Mouse (Mus musculus): ENCODE measurements at regions not wholly inside any gene's neighbourhood (a gene's known extent, or its start where the extent isn't known, plus 50 kb on each side); places are given as distances from the start of the nearest gene placed in this dataset.

DNA sequence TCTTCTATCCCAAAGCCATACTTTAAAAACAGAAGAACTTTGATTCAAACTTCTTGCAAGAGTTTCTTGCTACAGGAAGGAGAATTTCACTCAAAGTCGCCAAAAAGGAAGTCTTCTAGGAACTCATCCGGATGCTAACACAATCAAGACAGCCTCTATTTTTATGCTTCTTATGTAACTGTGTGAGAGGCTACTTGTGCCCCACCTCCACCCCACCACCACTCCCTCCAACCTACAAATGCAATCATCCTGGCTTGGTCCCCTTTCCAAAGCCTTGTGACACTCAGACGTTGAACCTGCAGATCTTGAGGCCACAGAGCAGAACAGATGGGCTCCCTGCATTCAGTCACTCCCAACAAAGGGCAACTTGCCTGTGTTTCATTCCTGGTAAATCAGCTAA lies 77.1 kb upstream of the Gm47985 start:
- WGBS: 54% methylated on average over 3 of the region's 3 CpGs
- no peaks in the 10 kb centered on the region for H3K36me3 ChIP-seq
- no peak overlapping the region for H3K9ac ChIP-seq
- H3K4me1 ChIP-seq: no peaks in the 10 kb centered on the region
- no peak overlapping the region for H3K27ac ChIP-seq
- H3K4me2 ChIP-seq: no peak overlapping the region
- H3K27me3 ChIP-seq: no peaks in the 10 kb centered on the region
- no peaks in the 10 kb centered on the region for H3K9me3 ChIP-seq
- no peak overlapping the region for H3K4me3 ChIP-seq
- ATAC-seq (ENCODE audit: borderline replicate concordance, extremely low read depth, low FRiP score, low TSS enrichment): no peak

DNA sequence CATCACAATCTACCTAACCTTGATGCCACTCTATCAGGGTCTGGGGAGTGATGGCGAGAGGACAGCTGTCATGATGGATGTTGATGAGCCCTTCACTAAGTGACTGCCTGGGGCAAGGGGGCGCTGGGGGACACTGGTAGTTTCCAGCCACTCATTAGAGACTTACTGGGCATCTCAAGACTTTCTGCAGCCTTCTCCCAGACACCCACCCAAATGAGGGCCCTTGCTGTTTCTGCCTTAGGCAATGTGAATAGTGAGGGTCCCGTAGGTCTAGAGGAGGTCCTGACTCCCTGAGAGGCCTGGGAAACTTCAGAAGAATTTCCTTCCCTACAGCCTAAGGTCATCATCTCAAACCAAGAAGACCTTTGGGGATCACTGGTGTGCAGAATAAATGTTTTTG lies 74.9 kb upstream of the Gm47985 start:
- no peaks in the 10 kb centered on the region for H3K9me3 ChIP-seq
- ATAC-seq (ENCODE audit: borderline replicate concordance, extremely low read depth, low FRiP score, low TSS enrichment): no peak
- WGBS: 58% methylated on average over 3 of the region's 3 CpGs
- no peaks in the 10 kb centered on the region for H3K36me3 ChIP-seq
- H3K9ac ChIP-seq: no peak overlapping the region
- H3K4me3 ChIP-seq: no peak overlapping the region
- H3K27ac ChIP-seq: no peak overlapping the region
- H3K4me2 ChIP-seq: no peak overlapping the region
- H3K4me1 ChIP-seq: no peaks in the 10 kb centered on the region
- H3K27me3 ChIP-seq: no peaks in the 10 kb centered on the region

DNA sequence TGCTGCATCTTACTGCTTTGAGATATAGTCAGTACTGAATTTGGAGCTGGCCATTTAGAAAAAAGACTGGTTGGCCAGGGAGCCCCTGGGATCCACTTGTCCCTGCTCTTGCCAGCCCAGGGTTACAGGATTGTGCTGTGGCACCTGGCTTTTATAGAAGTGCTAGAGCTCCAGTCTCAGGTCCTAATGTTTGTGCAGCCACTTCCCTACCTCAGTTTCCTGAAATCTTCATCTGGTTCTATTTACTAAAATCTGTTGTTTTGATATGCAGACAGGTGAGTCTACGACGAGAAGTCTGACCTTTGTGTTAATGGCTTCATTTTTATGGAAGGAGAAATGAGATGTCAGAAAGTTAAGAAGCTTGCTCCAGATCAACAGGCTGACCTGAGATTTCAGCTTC lies 73.0 kb upstream of the Gm47985 start:
- no peak for ATAC-seq (ENCODE audit: borderline replicate concordance, extremely low read depth, low FRiP score, low TSS enrichment)
- no peaks in the 10 kb centered on the region for H3K9me3 ChIP-seq
- no peaks in the 10 kb centered on the region for H3K27me3 ChIP-seq
- no peaks in the 10 kb centered on the region for H3K36me3 ChIP-seq
- H3K4me2 ChIP-seq: no peak overlapping the region
- no peak overlapping the region for H3K27ac ChIP-seq
- no peak overlapping the region for H3K9ac ChIP-seq
- 0 out of 2 replicates have a peak, but pooled peaks cover 4% of the 10 kb centered on the region for H3K4me1 ChIP-seq
- 69% methylated on average over 2 of the region's 2 CpGs for WGBS
- H3K4me3 ChIP-seq: no peak overlapping the region

DNA sequence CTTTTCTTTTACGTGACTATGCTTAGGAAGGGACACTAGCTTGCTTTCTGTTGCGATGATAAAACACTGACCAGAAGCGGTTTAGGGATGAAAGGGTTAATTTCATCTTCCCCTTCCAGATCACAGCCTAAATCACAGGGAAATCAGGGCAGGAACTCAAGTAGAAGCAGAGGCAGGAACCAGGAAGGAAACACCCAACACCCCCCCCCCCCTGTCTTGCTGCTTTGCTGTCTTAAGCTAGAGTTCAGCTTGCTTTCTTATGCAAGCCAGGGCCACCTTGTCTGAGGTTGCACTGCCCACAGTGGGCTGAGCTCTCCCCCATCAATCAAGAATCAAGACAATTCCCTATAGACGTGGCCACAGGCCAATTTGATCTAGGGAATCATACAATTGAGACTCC lies 71.9 kb upstream of the Gm47985 start:
- WGBS: 68% methylated on average over 4 of the region's 4 CpGs

DNA sequence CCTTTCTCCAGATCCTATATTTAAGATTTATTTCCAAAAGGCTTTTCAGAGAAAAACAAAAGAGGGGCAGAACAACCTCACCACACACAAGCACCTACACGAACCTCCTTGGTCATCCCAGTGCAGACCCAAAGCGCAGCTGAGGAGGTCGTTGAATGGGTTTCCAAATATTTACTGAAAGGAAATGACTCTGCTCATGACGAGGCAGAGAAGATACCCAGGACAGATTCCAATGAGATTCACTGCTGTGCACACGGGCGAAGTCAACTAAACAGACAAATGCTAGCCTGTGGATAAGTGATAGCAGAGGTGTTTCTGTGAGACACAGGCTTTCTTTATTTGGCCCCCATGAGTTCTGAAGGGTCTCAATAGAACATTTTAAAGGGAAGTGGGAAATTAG lies 70.7 kb upstream of the Gm47985 start:
- WGBS: 16% methylated on average over 6 of the region's 6 CpGs
- no peaks in the 10 kb centered on the region for H3K27me3 ChIP-seq
- no peaks in the 10 kb centered on the region for H3K36me3 ChIP-seq
- H3K4me1 ChIP-seq: 0 out of 2 replicates have a peak, but pooled peaks cover 4% of the 10 kb centered on the region
- no peak overlapping the region for H3K27ac ChIP-seq
- H3K4me3 ChIP-seq: no peak overlapping the region
- H3K9me3 ChIP-seq: no peaks in the 10 kb centered on the region
- no peak overlapping the region for H3K9ac ChIP-seq
- ATAC-seq (ENCODE audit: borderline replicate concordance, extremely low read depth, low FRiP score, low TSS enrichment): no peak
- no peak overlapping the region for H3K4me2 ChIP-seq

More for the DNA sequence above, 71.9 kb upstream of the Gm47985 start:
- H3K4me2 ChIP-seq: no peak overlapping the region
- H3K9ac ChIP-seq: no peak overlapping the region
- no peak overlapping the region for H3K27ac ChIP-seq
- no peaks in the 10 kb centered on the region for H3K36me3 ChIP-seq
- no peaks in the 10 kb centered on the region for H3K27me3 ChIP-seq
- no peaks in the 10 kb centered on the region for H3K9me3 ChIP-seq
- no peak overlapping the region for H3K4me3 ChIP-seq
- 0 out of 2 replicates have a peak, but pooled peaks cover 4% of the 10 kb centered on the region for H3K4me1 ChIP-seq
- ATAC-seq (ENCODE audit: borderline replicate concordance, extremely low read depth, low FRiP score, low TSS enrichment): no peak

DNA sequence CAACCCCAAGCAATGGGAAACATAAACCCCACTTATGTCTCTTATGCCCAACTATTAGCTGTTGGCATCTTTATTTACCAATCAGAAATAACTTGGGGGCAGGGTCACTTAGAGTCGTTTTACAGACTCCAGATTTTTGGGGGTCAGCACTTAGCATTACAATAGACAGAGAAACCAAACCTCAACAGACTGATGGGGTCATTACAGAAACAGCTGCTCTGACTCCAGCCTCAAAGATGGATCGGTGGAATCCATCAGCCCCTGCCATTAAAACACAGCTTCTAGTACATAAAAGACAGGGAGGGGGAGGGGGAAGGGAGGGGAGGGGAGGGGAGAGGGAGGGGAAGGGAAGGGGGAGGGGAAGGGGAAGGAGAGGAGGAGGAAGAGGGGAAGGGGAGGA lies 69.9 kb upstream of the Gm47985 start:
- 30% methylated on average over 2 of the region's 2 CpGs for WGBS
- H3K9me3 ChIP-seq: no peaks in the 10 kb centered on the region
- no peaks in the 10 kb centered on the region for H3K27me3 ChIP-seq
- H3K4me1 ChIP-seq: 0 out of 2 replicates have a peak, but pooled peaks cover 4% of the 10 kb centered on the region
- no peak overlapping the region for H3K4me3 ChIP-seq
- no peak overlapping the region for H3K27ac ChIP-seq
- no peak overlapping the region for H3K4me2 ChIP-seq
- H3K9ac ChIP-seq: no peak overlapping the region
- ATAC-seq (ENCODE audit: borderline replicate concordance, extremely low read depth, low FRiP score, low TSS enrichment): no peak
- no peaks in the 10 kb centered on the region for H3K36me3 ChIP-seq

DNA sequence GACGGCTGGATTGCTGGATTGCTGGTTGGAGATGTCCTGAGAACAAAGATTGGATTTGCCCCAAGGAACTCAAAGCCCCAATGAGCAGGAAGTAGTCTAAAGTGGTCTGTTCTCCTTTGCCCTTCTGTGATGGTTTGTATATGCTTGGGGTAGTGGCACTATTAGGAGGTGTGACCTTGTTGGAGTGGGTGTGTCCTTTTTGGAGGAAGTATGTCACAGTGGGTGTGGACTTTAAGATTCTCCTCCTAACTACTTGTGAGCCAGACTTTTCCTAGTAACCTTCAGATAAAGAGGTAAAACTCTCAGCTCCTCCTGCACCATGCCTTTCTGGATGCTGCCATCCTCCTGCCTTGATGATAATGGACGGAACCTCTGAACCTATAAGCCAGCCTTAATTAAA lies 69.1 kb upstream of the Gm47985 start:
- no peak overlapping the region for H3K4me2 ChIP-seq
- H3K27me3 ChIP-seq: no peaks in the 10 kb centered on the region
- no peak overlapping the region for H3K4me3 ChIP-seq
- no peak overlapping the region for H3K27ac ChIP-seq
- no peaks in the 10 kb centered on the region for H3K9me3 ChIP-seq
- H3K36me3 ChIP-seq: no peaks in the 10 kb centered on the region
- 67% methylated on average over 2 of the region's 2 CpGs for WGBS
- H3K9ac ChIP-seq: no peak overlapping the region
- H3K4me1 ChIP-seq: 0 out of 2 replicates have a peak, but pooled peaks cover 4% of the 10 kb centered on the region
- no peak for ATAC-seq (ENCODE audit: borderline replicate concordance, extremely low read depth, low FRiP score, low TSS enrichment)

DNA sequence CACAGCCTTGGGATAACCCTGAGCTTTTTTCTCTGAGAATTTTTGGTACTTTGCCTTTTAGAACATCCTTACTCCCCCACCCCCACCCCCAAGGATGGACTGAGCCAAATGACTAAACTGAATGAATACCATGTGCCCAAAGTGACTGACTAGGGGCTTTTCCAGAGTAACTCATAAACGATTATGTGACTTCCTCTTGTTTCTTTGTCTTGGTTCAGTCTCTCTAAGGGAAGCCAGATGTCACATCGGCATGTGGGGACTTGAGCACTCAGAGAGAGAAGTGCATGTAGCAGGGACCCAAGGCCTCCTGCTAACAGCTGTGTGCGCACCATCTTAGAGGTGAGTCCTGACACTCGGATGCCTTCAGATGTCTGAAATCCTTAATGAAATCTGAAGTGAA lies 63.8 kb upstream of the Gm47985 start:
- H3K4me2 ChIP-seq: no peak overlapping the region
- H3K9me3 ChIP-seq: no peaks in the 10 kb centered on the region
- no peaks in the 10 kb centered on the region for H3K36me3 ChIP-seq
- H3K4me3 ChIP-seq: no peak overlapping the region
- H3K27ac ChIP-seq: no peak overlapping the region
- no peaks in the 10 kb centered on the region for H3K4me1 ChIP-seq
- no peak for ATAC-seq (ENCODE audit: borderline replicate concordance, extremely low read depth, low FRiP score, low TSS enrichment)
- H3K27me3 ChIP-seq: no peaks in the 10 kb centered on the region
- 58% methylated on average over 4 of the region's 4 CpGs for WGBS
- H3K9ac ChIP-seq: no peak overlapping the region

DNA sequence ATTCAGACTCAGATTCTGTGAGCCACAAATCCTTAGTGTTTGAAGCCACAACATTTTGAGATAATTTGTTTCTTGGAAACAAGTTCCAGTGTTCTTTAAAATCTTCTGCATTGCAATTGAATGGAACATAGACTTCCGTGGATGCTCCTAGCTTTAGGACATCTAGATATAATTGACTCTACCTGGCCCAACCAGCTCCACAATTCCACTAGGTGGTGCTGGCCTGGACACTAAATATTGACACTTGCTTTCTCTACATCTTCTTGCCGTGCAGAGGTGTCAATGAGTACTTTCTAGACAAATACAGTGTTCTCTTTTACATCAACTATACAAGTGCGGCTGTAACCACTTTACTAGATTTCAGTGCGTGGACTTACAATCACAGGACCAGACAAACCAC lies 63.4 kb upstream of the Gm47985 start:
- no peak overlapping the region for H3K27ac ChIP-seq
- no peaks in the 10 kb centered on the region for H3K36me3 ChIP-seq
- no peaks in the 10 kb centered on the region for H3K4me1 ChIP-seq
- H3K9ac ChIP-seq: no peak overlapping the region
- H3K4me3 ChIP-seq: no peak overlapping the region
- no peak overlapping the region for H3K4me2 ChIP-seq
- ATAC-seq (ENCODE audit: borderline replicate concordance, extremely low read depth, low FRiP score, low TSS enrichment): no peak
- H3K9me3 ChIP-seq: no peaks in the 10 kb centered on the region
- 73% methylated on average over 4 of the region's 4 CpGs for WGBS
- no peaks in the 10 kb centered on the region for H3K27me3 ChIP-seq

DNA sequence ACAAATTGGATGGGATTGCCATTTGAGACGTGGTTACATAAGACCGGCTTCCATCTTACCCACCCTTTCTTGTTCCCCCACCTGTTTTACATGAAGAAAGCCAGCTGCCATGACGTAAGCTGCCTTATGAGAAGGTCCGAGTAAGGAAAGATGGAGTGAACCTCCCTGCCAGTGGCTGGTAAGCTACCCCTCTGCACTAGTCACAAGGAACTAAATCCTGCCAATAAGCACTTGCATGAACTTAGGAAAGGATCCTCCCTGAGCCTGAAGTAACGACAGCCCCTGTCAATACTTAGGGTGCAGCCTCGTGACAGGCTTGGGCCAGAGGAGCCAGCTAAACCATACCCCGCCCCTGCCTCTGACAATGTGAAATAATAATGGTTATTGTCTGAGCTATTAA lies 62.8 kb upstream of the Gm47985 start:
- no peaks in the 10 kb centered on the region for H3K9me3 ChIP-seq
- H3K4me1 ChIP-seq: no peaks in the 10 kb centered on the region
- H3K9ac ChIP-seq: no peak overlapping the region
- no peaks in the 10 kb centered on the region for H3K27me3 ChIP-seq
- H3K4me3 ChIP-seq: no peak overlapping the region
- 73% methylated on average over 7 of the region's 7 CpGs for WGBS
- no peak for ATAC-seq (ENCODE audit: borderline replicate concordance, extremely low read depth, low FRiP score, low TSS enrichment)
- no peak overlapping the region for H3K4me2 ChIP-seq
- no peak overlapping the region for H3K27ac ChIP-seq
- no peaks in the 10 kb centered on the region for H3K36me3 ChIP-seq

DNA sequence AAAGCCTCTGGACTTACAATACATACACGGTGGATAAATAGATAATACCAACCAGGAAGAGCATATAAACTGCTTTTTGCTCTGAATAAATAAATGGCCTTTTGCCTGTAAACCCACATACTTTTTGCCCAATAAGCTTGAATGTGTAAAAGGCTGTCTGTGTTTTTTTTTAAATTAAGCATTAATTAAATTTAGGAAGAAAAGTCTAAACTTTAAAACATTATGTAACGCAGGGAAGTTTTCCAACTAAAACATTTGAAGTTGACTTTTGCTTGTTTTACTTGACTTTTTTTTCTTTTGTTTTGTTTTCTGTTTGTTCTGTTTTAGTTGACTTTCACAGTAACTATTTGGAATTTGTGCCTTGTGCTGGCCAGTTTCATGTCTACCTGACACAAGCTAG lies 60.7 kb upstream of the Gm47985 start:
- H3K4me3 ChIP-seq: no peak overlapping the region
- H3K4me1 ChIP-seq: no peaks in the 10 kb centered on the region
- ATAC-seq (ENCODE audit: borderline replicate concordance, extremely low read depth, low FRiP score, low TSS enrichment): no peak
- H3K27ac ChIP-seq: no peak overlapping the region
- H3K36me3 ChIP-seq: no peaks in the 10 kb centered on the region
- WGBS: 91% methylated on average over 2 of the region's 2 CpGs
- H3K9ac ChIP-seq: no peak overlapping the region
- no peaks in the 10 kb centered on the region for H3K27me3 ChIP-seq
- no peak overlapping the region for H3K4me2 ChIP-seq
- H3K9me3 ChIP-seq: no peaks in the 10 kb centered on the region

DNA sequence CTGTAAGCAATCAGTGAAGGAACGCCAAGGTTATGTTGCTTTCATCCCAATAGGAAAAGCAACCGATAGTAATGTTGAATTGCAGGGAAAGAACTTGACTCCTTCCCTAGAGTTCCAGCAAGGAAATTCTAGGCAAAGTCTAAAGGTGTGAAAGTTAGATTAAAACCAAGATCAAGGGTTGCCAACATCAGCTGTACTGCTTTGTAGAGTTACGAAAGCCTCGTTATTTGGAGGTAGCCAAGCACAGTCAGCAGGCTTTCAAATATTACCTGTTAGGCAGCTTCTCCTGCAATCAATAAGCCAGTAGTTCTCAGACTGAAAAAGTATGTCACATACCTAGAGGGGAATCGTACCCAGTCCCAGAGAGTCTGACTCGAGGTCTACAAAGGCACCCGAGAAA lies 58.4 kb upstream of the Gm47985 start:
- WGBS: 88% methylated on average over 7 of the region's 7 CpGs
- no peaks in the 10 kb centered on the region for H3K4me1 ChIP-seq
- H3K27me3 ChIP-seq: no peaks in the 10 kb centered on the region
- H3K36me3 ChIP-seq: no peaks in the 10 kb centered on the region
- no peaks in the 10 kb centered on the region for H3K9me3 ChIP-seq
- no peak overlapping the region for H3K9ac ChIP-seq
- H3K4me3 ChIP-seq: no peak overlapping the region
- no peak overlapping the region for H3K27ac ChIP-seq
- ATAC-seq (ENCODE audit: borderline replicate concordance, extremely low read depth, low FRiP score, low TSS enrichment): no peak
- no peak overlapping the region for H3K4me2 ChIP-seq

DNA sequence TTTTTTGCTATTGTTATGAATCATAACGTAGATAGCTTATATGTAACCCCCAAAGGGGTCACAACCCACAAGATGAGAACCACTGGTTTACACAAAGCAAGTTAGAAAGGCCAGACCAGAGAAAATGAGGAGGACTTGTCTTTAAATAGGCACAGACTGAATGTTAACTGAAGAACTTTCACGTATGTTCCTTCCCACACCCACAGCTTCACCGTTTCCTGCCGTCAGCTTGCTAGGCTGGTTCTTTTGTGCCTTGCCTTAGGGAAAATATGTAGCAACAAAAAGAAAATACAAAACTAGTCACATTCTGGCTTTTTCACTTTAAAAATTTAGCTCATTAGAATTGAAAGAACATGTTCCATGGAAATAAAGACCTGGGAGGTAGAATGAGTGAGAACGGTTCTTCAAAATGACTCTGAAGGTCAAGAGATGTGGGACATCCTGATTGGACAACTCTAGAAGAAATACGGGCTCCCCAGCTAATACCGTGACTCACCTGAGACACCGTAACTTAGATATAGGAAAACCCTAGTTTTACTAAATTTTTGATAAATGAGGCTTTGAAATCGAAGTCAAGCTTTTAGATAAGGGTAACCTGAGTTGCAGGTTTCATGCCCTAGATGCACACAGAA lies 57.2 kb upstream of the Gm47985 start:
- Histone ChIP-seq H3K4me1 (no peaks in the 10 kb centered on the region), H3K27ac (no peak overlapping the region), H3K9ac (no peak overlapping the region), H3K4me3 (no peak overlapping the region), H3K4me2 (no peak overlapping the region), H3K36me3 (no peaks in the 10 kb centered on the region), H3K9me3 (no peaks in the 10 kb centered on the region), H3K27me3 (no peaks in the 10 kb centered on the region)
- 83% methylated on average over 9 of the region's 9 CpGs for WGBS
- no peak for ATAC-seq (ENCODE audit: borderline replicate concordance, extremely low read depth, low FRiP score, low TSS enrichment)
